Mouse (Mus musculus) forebrain, embryonic 16.5 days (tissue): ENCODE measurements around the gene Il17rd. TPM values are rescaled to one million over a fixed set of nuclear protein-coding genes. Genes with fewer than 3 reads are reported as not detected.

ENCODE experiments used
- ATAC-seq: fragments of 200-750 bp; cut with Nextera tagmentation; 2 replicates; pipeline ENCODE4 v1.8.0; 2017; ENCODE audit warnings: mild to moderate bottlenecking, moderate library complexity
- H3K27ac ChIP-seq: fragments of 300-500 bp; sonication (generic); 2 replicates; pipeline ENCODE4 v1.5.1; 2014; ENCODE audit warnings: low read length, control low read depth
- H3K27me3 ChIP-seq: fragments of 300-500 bp; sonication (generic); replicated peaks from 2 replicates; pipeline ENCODE4 v1.6.1; 2014; ENCODE audit warnings: low read length; ENCODE audit not compliant: control insufficient read depth, insufficient read depth
- H3K36me3 ChIP-seq: fragments of 300-500 bp; sonication (generic); 2 replicates; pipeline ENCODE4 v1.6.1; 2014; ENCODE audit not compliant: control insufficient read depth, insufficient read depth
- H3K4me1 ChIP-seq: fragments of 300-500 bp; sonication (generic); replicated peaks from 2 replicates; pipeline ENCODE4 v1.6.1; 2014; ENCODE audit warnings: low read length; ENCODE audit not compliant: control insufficient read depth, insufficient read depth
- H3K4me2 ChIP-seq: fragments of 300-500 bp; sonication (generic); 2 replicates; pipeline ENCODE4 v1.6.1; 2014; ENCODE audit warnings: mild to moderate bottlenecking, low read length, control low read depth
- H3K4me3 ChIP-seq: fragments of 300-500 bp; sonication (generic); replicated peaks from 2 replicates; pipeline ENCODE4 v1.5.1; 2014; ENCODE audit warnings: mild to moderate bottlenecking, low read length, control low read depth
- H3K9ac ChIP-seq: fragments of 300-500 bp; sonication (generic); replicated peaks from 2 replicates; pipeline ENCODE4 v1.6.1; 2014; ENCODE audit warnings: low read depth, low read length, control low read depth
- H3K9me3 ChIP-seq: fragments of 300-500 bp; sonication (generic); 2 replicates; pipeline ENCODE4 v1.6.1; 2016; ENCODE audit warnings: low read length; ENCODE audit not compliant: control insufficient read depth
- WGBS: fragments of 180-500 bp; shearing (Covaris S2); extraction: QIAGEN DNeasy Blood & Tissue Kit; methylation state at CpG from one replicate; pipeline ENCODE4 v1.1.7; 2014; 5-methylcytosine and 5-hydroxymethylcytosine counted together
- polyA plus RNA-seq: library from polyadenylated mRNA; unstranded; fragments of >200 nt; fragmentation: Nextera tagmentation; extraction: Ambion mirVana; gene quantifications from 2 replicates; pipeline ENCODE4 v1.2.1, GENCODE M21; 2015

Il17rd gene
- polyA plus RNA-seq, 1 experiment from 2014 or later = 1.5 TPM

- Histone ChIP-seq H3K9ac (no peak overlapping the region), H3K4me2 (no peak overlapping the region), H3K27ac (no peak overlapping the region), H3K9me3 (no peaks in the 10 kb centered on the region), H3K4me3 (no peak overlapping the region), H3K36me3 (no peaks in the 10 kb centered on the region), H3K4me1 (peaks cover 13% of the 10 kb centered on the region), H3K27me3 (peaks cover 10% of the 10 kb centered on the region)
- 95% methylated on average over 5 of the region's 5 CpGs for WGBS
- no peak for ATAC-seq
These were observed 79.8 kb downstream of the Il17rd start for GRCm38 (mm10) chr14:27118546-27118945.

GRCm38 (mm10) chr14:27122646-27123045 lies 83.9 kb downstream of the Il17rd start:
- H3K4me1 ChIP-seq = no peaks in the 10 kb centered on the region
- no peak overlapping the region for H3K4me2 ChIP-seq
- 85% methylated on average over 3 of the region's 3 CpGs for WGBS
- no peak overlapping the region for H3K27ac ChIP-seq
- no peak overlapping the region for H3K4me3 ChIP-seq
- no peaks in the 10 kb centered on the region for H3K36me3 ChIP-seq
- H3K9me3 ChIP-seq = no peaks in the 10 kb centered on the region
- no peak for ATAC-seq
- no peak overlapping the region for H3K9ac ChIP-seq
- H3K27me3 ChIP-seq = no peaks in the 10 kb centered on the region

GRCm38 (mm10) chr14:27123543-27123942 lies 84.8 kb downstream of the Il17rd start:
- no peak overlapping the region for H3K9ac ChIP-seq
- H3K4me2 ChIP-seq = no peak overlapping the region
- no peak for ATAC-seq
- no peak overlapping the region for H3K4me3 ChIP-seq
- H3K9me3 ChIP-seq = no peaks in the 10 kb centered on the region
- no peak overlapping the region for H3K27ac ChIP-seq
- WGBS = 51% methylated on average over 8 of the region's 8 CpGs
- no peaks in the 10 kb centered on the region for H3K4me1 ChIP-seq
- no peaks in the 10 kb centered on the region for H3K27me3 ChIP-seq
- H3K36me3 ChIP-seq = no peaks in the 10 kb centered on the region

GRCm38 (mm10) chr14:27130031-27130430 lies 91.3 kb downstream of the Il17rd start:
- H3K36me3 ChIP-seq = no peaks in the 10 kb centered on the region
- 86% methylated on average over 3 of the region's 3 CpGs for WGBS

GRCm38 (mm10) chr14:27130676-27131075 lies 91.9 kb downstream of the Il17rd start:
- Histone ChIP-seq H3K4me3 (no peak overlapping the region), H3K36me3 (no peaks in the 10 kb centered on the region), H3K27ac (no peak overlapping the region), H3K27me3 (no peaks in the 10 kb centered on the region), H3K9me3 (no peaks in the 10 kb centered on the region), H3K4me2 (no peak overlapping the region), H3K9ac (no peak overlapping the region), H3K4me1 (no peaks in the 10 kb centered on the region)
- 87% methylated on average over 1 of the region's 1 CpGs for WGBS
- no peak for ATAC-seq

More at GRCm38 (mm10) chr14:27130031-27130430, 91.3 kb downstream of the Il17rd start:
- Histone ChIP-seq H3K4me2 (no peak overlapping the region), H3K4me3 (no peak overlapping the region), H3K9ac (no peak overlapping the region), H3K9me3 (no peaks in the 10 kb centered on the region), H3K27ac (no peak overlapping the region), H3K27me3 (no peaks in the 10 kb centered on the region), H3K4me1 (no peaks in the 10 kb centered on the region)
- no peak for ATAC-seq

- Histone ChIP-seq H3K27me3 (no peaks in the 10 kb centered on the region), H3K9ac (no peak overlapping the region), H3K4me3 (no peak overlapping the region), H3K4me2 (no peak overlapping the region), H3K27ac (no peak overlapping the region), H3K9me3 (no peaks in the 10 kb centered on the region), H3K36me3 (no peaks in the 10 kb centered on the region), H3K4me1 (no peaks in the 10 kb centered on the region)
- 78% methylated on average over 1 of the region's 1 CpGs for WGBS
- ATAC-seq = no peak
These were observed 92.8 kb downstream of the Il17rd start for GRCm38 (mm10) chr14:27131521-27131920.

DNA sequence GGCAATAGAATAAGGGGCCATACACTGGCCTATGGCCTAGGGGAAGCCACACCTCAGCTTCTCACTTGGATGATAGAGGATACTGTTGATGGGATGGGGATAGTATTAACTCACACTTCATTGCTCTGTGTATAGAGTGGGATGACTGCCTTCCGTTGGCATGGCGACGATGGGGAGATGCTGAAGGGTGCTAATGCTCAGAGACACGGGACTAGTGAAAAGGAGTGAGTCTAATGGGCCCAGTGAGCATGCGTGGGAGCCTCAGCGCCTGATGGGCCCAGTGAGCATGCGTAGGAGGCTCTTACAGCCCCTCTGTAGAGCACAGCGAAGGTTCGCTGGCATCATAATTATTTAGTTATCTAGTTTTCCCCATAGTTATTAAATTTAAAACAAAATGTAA lies 100.2 kb downstream of the Il17rd start:
- no peaks in the 10 kb centered on the region for H3K36me3 ChIP-seq
- H3K4me2 ChIP-seq = no peak overlapping the region
- ATAC-seq = no peak
- no peaks in the 10 kb centered on the region for H3K27me3 ChIP-seq
- WGBS = 84% methylated on average over 9 of the region's 9 CpGs
- H3K4me1 ChIP-seq = no peaks in the 10 kb centered on the region
- no peak overlapping the region for H3K9ac ChIP-seq
- H3K9me3 ChIP-seq = no peaks in the 10 kb centered on the region
- no peak overlapping the region for H3K4me3 ChIP-seq
- H3K27ac ChIP-seq = no peak overlapping the region

GRCm38 (mm10) chr14:27139968-27140367 lies 101.2 kb downstream of the Il17rd start:
- Histone ChIP-seq H3K36me3 (no peaks in the 10 kb centered on the region), H3K27me3 (no peaks in the 10 kb centered on the region), H3K4me2 (no peak overlapping the region), H3K9ac (no peak overlapping the region), H3K4me1 (no peaks in the 10 kb centered on the region), H3K27ac (no peak overlapping the region), H3K4me3 (no peak overlapping the region), H3K9me3 (no peaks in the 10 kb centered on the region)
- 89% methylated on average over 3 of the region's 3 CpGs for WGBS
- ATAC-seq = no peak

DNA sequence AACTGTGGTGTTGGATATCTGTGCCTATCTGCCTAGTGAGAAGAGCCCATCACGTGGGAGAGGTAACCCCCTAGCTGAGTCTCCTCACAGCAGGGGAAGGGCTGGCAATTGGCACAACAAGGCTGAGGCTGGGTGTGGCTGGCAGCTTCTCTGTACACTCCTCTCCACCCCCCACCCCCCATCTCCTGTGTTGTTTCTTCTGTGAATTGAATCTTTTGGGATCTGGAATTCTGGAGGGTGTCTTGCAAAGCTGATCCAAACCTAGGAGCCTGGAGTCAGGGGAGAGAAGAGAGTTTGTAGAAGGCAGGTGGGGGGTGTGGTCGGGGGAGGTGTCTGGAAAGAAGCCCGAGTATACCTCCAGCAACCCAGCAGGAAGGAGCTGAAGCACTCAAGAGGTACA lies 102.7 kb downstream of the Il17rd start:
- Histone ChIP-seq H3K4me2 (no peak overlapping the region), H3K27ac (no peak overlapping the region), H3K36me3 (no peaks in the 10 kb centered on the region), H3K9ac (no peak overlapping the region), H3K4me1 (no peaks in the 10 kb centered on the region), H3K27me3 (no peaks in the 10 kb centered on the region), H3K4me3 (no peak overlapping the region), H3K9me3 (no peaks in the 10 kb centered on the region)
- 33% methylated on average over 3 of the region's 3 CpGs for WGBS
- no peak for ATAC-seq

DNA sequence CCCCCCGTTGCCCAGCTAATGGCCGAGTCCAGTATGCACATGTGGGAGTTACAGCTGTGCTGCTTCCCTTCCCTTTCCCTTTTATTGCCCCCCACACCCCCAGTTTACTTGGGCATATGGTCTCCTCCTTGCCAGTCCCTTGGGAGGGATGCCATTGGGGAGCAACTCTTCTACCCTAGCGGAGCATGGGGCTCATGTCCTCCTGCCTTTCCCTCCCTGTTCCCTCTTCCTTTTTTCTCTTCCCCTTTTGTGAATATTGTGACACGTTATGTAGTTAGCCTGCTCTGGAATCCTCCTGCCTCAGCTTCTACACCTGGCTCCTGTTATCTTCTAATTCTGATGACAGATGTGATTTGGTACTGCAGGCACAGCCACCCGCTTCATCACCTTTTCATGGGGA lies 103.9 kb downstream of the Il17rd start:
- Histone ChIP-seq H3K4me1 (no peaks in the 10 kb centered on the region), H3K27me3 (no peaks in the 10 kb centered on the region), H3K4me2 (no peak overlapping the region), H3K9me3 (no peaks in the 10 kb centered on the region), H3K27ac (no peak overlapping the region), H3K4me3 (no peak overlapping the region), H3K9ac (no peak overlapping the region), H3K36me3 (no peaks in the 10 kb centered on the region)
- no peak for ATAC-seq
- 96% methylated on average over 5 of the region's 5 CpGs for WGBS
